Mouse (Mus musculus) embryonic facial prominence, embryonic 15.5 days (tissue): ENCODE results near the gene Stfa2. TPM values are rescaled to one million over a fixed set of nuclear protein-coding genes. Genes with fewer than 3 reads are reported as not detected.
"Not testable (repeated sequence)": the region's sequence is repeated elsewhere in the genome, so short reads cannot be mapped to it uniquely, and the experiment has no call there.

Experiments used
- ATAC-seq: fragments of 200-750 bp; cut with Nextera tagmentation; 2 replicates; pipeline ENCODE4 v1.8.0; 2017; ENCODE audit warnings: low read depth, moderate TSS enrichment; ENCODE audit not compliant: insufficient number of reproducible peaks, low FRiP score, low TSS enrichment
- H3K27ac ChIP-seq: fragments of 300-500 bp; sonication (generic); replicated peaks from 2 replicates; pipeline ENCODE4 v1.5.1; 2015; ENCODE audit warnings: mild to moderate bottlenecking, inconsistent platforms
- H3K27me3 ChIP-seq: fragments of 300-500 bp; sonication (generic); 2 replicates; pipeline ENCODE4 v1.6.1; 2015; ENCODE audit warnings: inconsistent platforms
- H3K36me3 ChIP-seq: fragments of 300-500 bp; sonication (generic); 2 replicates; pipeline ENCODE4 v1.6.1; 2015; ENCODE audit warnings: mild to moderate bottlenecking, inconsistent platforms
- H3K4me1 ChIP-seq: fragments of 300-500 bp; sonication (generic); 2 replicates; pipeline ENCODE4 v1.6.1; 2015; ENCODE audit warnings: inconsistent platforms
- H3K4me2 ChIP-seq: fragments of 300-500 bp; sonication (generic); replicated peaks from 2 replicates; pipeline ENCODE4 v1.6.1; 2015; ENCODE audit warnings: mild to moderate bottlenecking, inconsistent platforms
- H3K4me3 ChIP-seq: fragments of 300-500 bp; sonication (generic); replicated peaks from 2 replicates; pipeline ENCODE4 v1.5.1; 2015; ENCODE audit warnings: mild to moderate bottlenecking, inconsistent platforms
- H3K9ac ChIP-seq: fragments of 300-500 bp; sonication (generic); 2 replicates; pipeline ENCODE4 v1.6.1; 2015; ENCODE audit warnings: inconsistent platforms
- H3K9me3 ChIP-seq: fragments of 300-500 bp; sonication (generic); replicated peaks from 2 replicates; pipeline ENCODE4 v1.6.1; 2016; ENCODE audit warnings: inconsistent platforms
- WGBS: fragments of 180-500 bp; shearing (Covaris S2); methylation state at CpG from one replicate; pipeline ENCODE4 v1.1.7; 2015; 5-methylcytosine and 5-hydroxymethylcytosine counted together
- polyA plus RNA-seq: library from polyadenylated mRNA; unstranded; fragments of >200 nt; fragmentation: Nextera tagmentation; extraction: Ambion mirVana; gene quantifications from 2 replicates; pipeline ENCODE4 v1.2.1, GENCODE M21; 2015

Stfa2 gene
- 2.7 and 5.0 TPM in 2 replicates for polyA plus RNA-seq

GRCm38 (mm10) chr16:36408357-36408756 lies at the start of gene Stfa2:
Gene Stfa2 (minus strand): TSS chr16:36408457.
- no peak within 1 kb of the TSS for H3K27ac ChIP-seq
- H3K36me3 ChIP-seq: no peaks in the 10 kb centered on the region
- H3K4me2 ChIP-seq: no peak within 1 kb of the TSS
- no peak for ATAC-seq
- H3K27me3 ChIP-seq: no peaks in the 10 kb centered on the region
- H3K9ac ChIP-seq: no peak within 1 kb of the TSS
- H3K4me3 ChIP-seq: no peak within 1 kb of the TSS
- H3K9me3 ChIP-seq: no peaks in the 10 kb centered on the region
- no peaks in the 10 kb centered on the region for H3K4me1 ChIP-seq

- H3K4me3 ChIP-seq: no peak within 1 kb of the TSS
- no peaks in the 10 kb centered on the region for H3K27me3 ChIP-seq
- no peak within 1 kb of the TSS for H3K9ac ChIP-seq
- H3K9me3 ChIP-seq: no peaks in the 10 kb centered on the region
- no peaks in the 10 kb centered on the region for H3K36me3 ChIP-seq
- no peak within 1 kb of the TSS for H3K4me2 ChIP-seq
- H3K27ac ChIP-seq: peak within 1 kb of the TSS; percentile 5; the same call in 1 of the 2 replicates
- no peaks in the 10 kb centered on the region for H3K4me1 ChIP-seq
- WGBS: 64% methylated on average over 4 of the region's 4 CpGs
- ATAC-seq: no peak
Observed at GRCm38 (mm10) chr16:36455342-36455802, 47.1 kb upstream of the Stfa2 start, which contains the start of gene Stfa3. Gene Stfa3 (minus strand): TSS chr16:36455392.

- H3K9ac ChIP-seq, H3K4me3 ChIP-seq, H3K36me3 ChIP-seq, H3K9me3 ChIP-seq, H3K27ac ChIP-seq, H3K4me1 ChIP-seq, H3K27me3 ChIP-seq, ATAC-seq, H3K4me2 ChIP-seq: not testable (repeated sequence)
- WGBS: 86% methylated on average over 1 of the region's 1 CpGs
Observed at GRCm38 (mm10) chr16:36420979-36421378, 12.7 kb upstream of the Stfa2 start.

GRCm38 (mm10) chr16:36389060-36389459 lies 19.2 kb downstream of the Stfa2 start:
- ATAC-seq: no peak
- Histone ChIP-seq H3K4me2 (no peak overlapping the region), H3K4me3 (no peak overlapping the region), H3K9me3 (no peaks in the 10 kb centered on the region), H3K4me1 (no peaks in the 10 kb centered on the region), H3K27ac (peak overlapping the region; percentile 19; the same call in 1 of the 2 replicates), H3K9ac (no peak overlapping the region), H3K27me3 (no peaks in the 10 kb centered on the region), H3K36me3 (no peaks in the 10 kb centered on the region)
- whole genome bisulfite sequencing: 14% methylated on average over 4 of the region's 4 CpGs

- H3K27me3 ChIP-seq, ATAC-seq, H3K36me3 ChIP-seq, H3K27ac ChIP-seq, H3K4me3 ChIP-seq, H3K9ac ChIP-seq, H3K4me2 ChIP-seq, H3K4me1 ChIP-seq, H3K9me3 ChIP-seq: not testable (repeated sequence)
- 61% methylated on average over 3 of the region's 3 CpGs for WGBS
Observed at GRCm38 (mm10) chr16:36367648-36368047, 40.6 kb downstream of the Stfa2 start, which contains the start of gene BC100530. Gene BC100530 (minus strand): TSS chr16:36367748.

Other genes starting within 250 kb of the Stfa2 start
- 4.7 TPM in 2 replicates for gene Gm5483, start 224.2 kb downstream of the Stfa2 start, polyA plus RNA-seq
- gene Gm5416, start 198.1 kb downstream of the Stfa2 start, polyA plus RNA-seq: not detected in 2 replicates
- 2.1 and 2.5 TPM in 2 replicates for gene 2010005H15Rik, start 187.0 kb downstream of the Stfa2 start, polyA plus RNA-seq
- gene Stfa1, start 131.5 kb downstream of the Stfa2 start, polyA plus RNA-seq: 68.1 and 75.5 TPM in 2 replicates
- 3.3 and 5.9 TPM in 2 replicates for gene BC117090, start 74.1 kb downstream of the Stfa2 start, polyA plus RNA-seq
- gene BC100530, start 40.7 kb downstream of the Stfa2 start, polyA plus RNA-seq: 446 and 474 TPM in 2 replicates
- 158 and 184 TPM in 2 replicates for gene Stfa3, start 46.9 kb upstream of the Stfa2 start, polyA plus RNA-seq
- 0.37 and 0.42 TPM in 2 replicates for gene Casr, start 153.7 kb upstream of the Stfa2 start, polyA plus RNA-seq